Comparison of ENCODE assay signal across 23 mouse cellular contexts in the genomic region with DNA sequence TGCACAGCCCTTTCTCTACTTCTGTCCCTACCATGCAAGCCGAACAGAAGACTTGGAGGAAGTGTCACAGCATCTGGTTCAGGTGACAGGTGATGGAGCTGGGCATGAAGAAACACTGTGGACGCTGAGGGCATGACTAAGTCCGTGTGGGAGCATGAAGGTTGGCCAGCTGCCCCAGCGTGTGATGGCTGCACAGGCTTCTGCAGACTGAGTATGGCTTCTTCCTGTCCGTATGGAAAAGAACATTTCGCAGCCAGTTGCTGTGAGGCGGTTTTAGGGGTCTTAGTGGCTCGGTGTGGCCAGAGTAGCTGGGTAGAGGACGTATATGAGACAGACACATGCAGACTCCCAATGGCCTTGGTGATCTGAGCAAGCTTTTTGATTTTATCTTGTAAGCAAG.
"Had no signal": no experiment of that assay in that cellular context is flagged by ENCODE, and none has a peak within 500 bp of the region (broad histone marks: within the 10 kb centered on the region; RNA-seq: fewer than 3 reads in every experiment).

No protein-coding gene starts in this region.

- H3K27ac ChIP-seq: liver, embryonic 15.5 days; lung, embryonic 15.5 days; macrophage; neural tube, embryonic 13.5 days; neural tube, embryonic 15.5 days had no signal

- H3K36me3 ChIP-seq: liver, embryonic 15.5 days; lung, embryonic 15.5 days; neural tube, embryonic 13.5 days; neural tube, embryonic 15.5 days had no signal

- DNase-seq: liver, postnatal 0 days; lung, adult 2 months; lung, postnatal 14 days; lung, postnatal 36 days; midbrain, embryonic 14.5 days; retina, postnatal 1 day; right cerebral cortex, adult 18-20 months; right cerebral cortex, postnatal 25 days; right cerebral cortex, postnatal 4 days; spleen, adult 18-20 months; thymus, adult 18-20 months; thymus, postnatal 14 days; thymus, postnatal 36 days had no signal

- H3K9ac ChIP-seq: liver, embryonic 15.5 days; liver, postnatal 0 days; lung, embryonic 15.5 days; neural tube, embryonic 13.5 days; neural tube, embryonic 15.5 days had no signal

- H3K27me3 ChIP-seq: liver, embryonic 15.5 days; lung, embryonic 15.5 days had no signal

- H3K4me3 ChIP-seq: liver, embryonic 15.5 days; lung, embryonic 15.5 days; megakaryocyte, embryonic 14.5 days; myocyte; neural tube, embryonic 13.5 days; neural tube, embryonic 15.5 days had no signal

- H3K4me2 ChIP-seq: liver, embryonic 15.5 days; lung, embryonic 15.5 days; midbrain, embryonic 11.5 days; neural tube, embryonic 13.5 days; neural tube, embryonic 15.5 days had no signal

- H3K9me3 ChIP-seq: liver, embryonic 15.5 days; lung, embryonic 15.5 days; neural tube, embryonic 13.5 days; neural tube, embryonic 15.5 days had no signal

- ATAC-seq: liver, postnatal 0 days; lung, postnatal 0 days; midbrain, embryonic 16.5 days had no signal
